Mouse (Mus musculus) olfactory bulb, adult 2 months (tissue): ENCODE measurements around the gene Bbs9.

Experiments used
- CTCF ChIP-seq: fragments of 200-500 bp; IDR thresholded peaks from 2 replicates; pipeline ENCODE4 v1.5.1; 2012; ENCODE audit warnings: low read depth, mild to moderate bottlenecking, low read length, moderate library complexity; ENCODE audit not compliant: insufficient read depth
- POLR2A ChIP-seq: fragments of 200-500 bp; IDR thresholded peaks from 2 replicates; pipeline ENCODE4 v1.6.1; 2012; ENCODE audit warnings: mild to moderate bottlenecking, low read depth, low read length, moderate library complexity; ENCODE audit not compliant: insufficient read depth

DNA sequence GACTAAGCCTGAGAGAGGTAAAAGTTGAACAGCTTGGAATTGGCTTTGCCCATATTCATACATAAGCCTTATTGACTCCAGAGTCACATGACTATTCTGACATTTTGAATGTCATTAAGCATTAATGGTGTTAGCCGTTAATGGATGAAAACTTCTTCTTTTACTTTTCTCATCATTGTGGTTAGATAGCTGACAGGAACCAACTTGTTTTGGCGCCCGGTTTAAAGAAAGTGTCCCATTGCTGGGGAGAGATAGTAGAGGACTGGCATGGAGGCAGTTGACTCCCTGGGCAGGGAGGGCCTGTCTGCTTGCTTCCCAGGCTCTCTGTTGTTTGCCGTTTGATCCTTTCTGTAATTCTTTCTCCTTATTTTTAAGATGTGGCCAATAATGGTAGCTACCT is 312.9 kb downstream of the Bbs9 start:
- TF ChIP-seq POLR2A (no peak), CTCF (no peak)
